Mouse (Mus musculus): ENCODE measurements around the gene Dync2li1. TPM values are rescaled to one million over a fixed set of nuclear protein-coding genes. Genes with fewer than 3 reads are reported as not detected.

The Dync2li1 gene
- polyA plus RNA-seq, 1 experiment from 2014 or later: 29.0 TPM

GRCm38 (mm10) chr17:84597859-84598258, 28.4 kb upstream of the Dync2li1 start:
- TF ChIP-seq EP300 (IDR thresholded peaks at IDR 0.05): no peak
- TF ChIP-seq CTCF (IDR thresholded peaks at IDR 0.05): 0 out of 2 replicates have a peak, but pooled peaks have one; percentile 7
- Histone ChIP-seq H3K4me2 (replicated peaks; ENCODE audit: low read depth, low read length) (no peak overlapping the region), H3K9me3 (ENCODE audit: low read length) (no peaks in the 10 kb centered on the region), H3K27ac (ENCODE audit: low read length) (no peak overlapping the region), H3K4me3 (ENCODE audit: low read depth, low read length) (no peak overlapping the region), H3K27me3 (replicated peaks; ENCODE audit: insufficient read depth, low read length) (no peaks in the 10 kb centered on the region), H3K4me1 (ENCODE audit: insufficient read depth, low read depth, low read length) (peaks cover 3% of the 10 kb centered on the region; the same call in 1 of the 2 replicates), H3K36me3 (ENCODE audit: insufficient read depth, low read length) (no peaks in the 10 kb centered on the region; the same call in 1 of the 2 replicates), H3K9ac (replicated peaks; ENCODE audit: low read depth) (no peak overlapping the region)
- no peak for DNase-seq (ENCODE audit: low spot score)
- 88% methylated on average over 12 of the region's 12 CpGs for WGBS
- ATAC-seq: no peak

GRCm38 (mm10) chr17:84598928-84599327, 27.4 kb upstream of the Dync2li1 start:
- Histone ChIP-seq H3K4me1 (ENCODE audit: insufficient read depth, low read depth, low read length) (peaks cover 9% of the 10 kb centered on the region; the same call in 1 of the 2 replicates), H3K9me3 (ENCODE audit: low read length) (no peaks in the 10 kb centered on the region), H3K9ac (replicated peaks; ENCODE audit: low read depth) (no peak overlapping the region), H3K27me3 (replicated peaks; ENCODE audit: insufficient read depth, low read length) (no peaks in the 10 kb centered on the region), H3K4me3 (ENCODE audit: low read depth, low read length) (no peak overlapping the region), H3K36me3 (ENCODE audit: insufficient read depth, low read length) (no peaks in the 10 kb centered on the region; the same call in 1 of the 2 replicates), H3K4me2 (replicated peaks; ENCODE audit: low read depth, low read length) (no peak overlapping the region), H3K27ac (ENCODE audit: low read length) (no peak overlapping the region)
- DNase-seq (ENCODE audit: low spot score): no peak
- TF ChIP-seq CTCF (IDR thresholded peaks at IDR 0.05) (no peak), EP300 (IDR thresholded peaks at IDR 0.05) (no peak)
- WGBS: 91% methylated on average over 7 of the region's 7 CpGs
- ATAC-seq: no peak

DNA sequence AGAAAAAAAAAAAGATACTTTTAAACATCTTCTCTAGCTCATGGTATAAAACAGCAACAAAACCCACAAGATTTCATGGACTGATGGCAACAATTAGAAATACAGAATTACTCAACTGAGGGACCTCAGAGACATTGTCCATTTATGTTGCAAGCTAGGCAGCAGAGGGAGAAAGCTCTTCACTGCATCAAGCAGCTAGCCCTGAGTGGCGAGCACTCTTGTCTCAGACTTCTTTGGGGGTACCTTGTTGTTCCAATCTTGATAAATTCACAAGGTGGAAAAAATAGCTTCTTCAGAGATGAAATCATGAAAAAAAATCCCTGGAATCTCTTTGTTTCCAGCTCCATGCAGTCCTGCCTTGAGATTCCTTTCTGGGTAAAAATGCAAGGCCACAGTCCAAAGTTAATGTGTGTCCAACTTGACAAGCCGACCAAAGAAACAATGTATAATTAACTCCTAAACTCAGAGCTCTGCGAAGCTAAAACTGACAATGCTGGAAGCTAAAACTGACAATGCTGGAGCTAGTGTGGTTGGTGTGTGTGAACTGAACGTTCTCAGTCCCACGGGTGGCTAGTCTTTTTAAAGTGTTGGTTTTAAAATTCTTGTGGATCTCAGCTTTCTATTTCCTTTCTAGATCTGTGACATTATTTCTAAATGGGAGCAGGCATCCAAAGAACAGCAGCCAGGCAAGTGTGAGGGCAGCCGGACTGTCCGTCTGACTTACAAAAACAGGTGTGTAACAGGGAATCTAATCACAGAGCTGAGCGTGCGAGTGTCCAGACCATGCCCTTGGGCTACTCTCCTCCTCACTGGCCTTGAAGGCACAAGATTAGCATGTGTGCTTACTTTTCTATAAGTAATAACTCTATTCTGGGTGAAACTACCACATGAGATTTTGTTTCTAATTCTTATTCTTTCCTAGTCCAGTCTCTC, 26.0 kb upstream of the Dync2li1 start:
- Histone ChIP-seq H3K4me1 (ENCODE audit: insufficient read depth, low read depth, low read length) (peaks cover 9% of the 10 kb centered on the region; the same call in 1 of the 2 replicates), H3K4me2 (replicated peaks; ENCODE audit: low read depth, low read length) (no peak overlapping the region), H3K36me3 (ENCODE audit: insufficient read depth, low read length) (no peaks in the 10 kb centered on the region; the same call in 1 of the 2 replicates), H3K9ac (replicated peaks; ENCODE audit: low read depth) (no peak overlapping the region), H3K27me3 (replicated peaks; ENCODE audit: insufficient read depth, low read length) (no peaks in the 10 kb centered on the region), H3K4me3 (ENCODE audit: low read depth, low read length) (no peak overlapping the region), H3K9me3 (ENCODE audit: low read length) (no peaks in the 10 kb centered on the region), H3K27ac (ENCODE audit: low read length) (no peak overlapping the region; the same call in 1 of the 2 replicates)
- no peak for TF ChIP-seq CTCF (IDR thresholded peaks at IDR 0.05)
- 0 out of 2 replicates have a peak, but pooled peaks have one; percentile 12 for TF ChIP-seq EP300 (IDR thresholded peaks at IDR 0.05)
- DNase-seq (ENCODE audit: low spot score) (peak; percentile 37), ATAC-seq (no peak)
- 70% methylated on average over 9 of the region's 9 CpGs for WGBS

GRCm38 (mm10) chr17:84601805-84602204, 24.5 kb upstream of the Dync2li1 start:
- DNase-seq (ENCODE audit: low spot score): no peak
- Histone ChIP-seq H3K36me3 (ENCODE audit: insufficient read depth, low read length) (peaks cover 2% of the 10 kb centered on the region), H3K27me3 (replicated peaks; ENCODE audit: insufficient read depth, low read length) (no peaks in the 10 kb centered on the region), H3K27ac (ENCODE audit: low read length) (no peak overlapping the region), H3K4me3 (ENCODE audit: low read depth, low read length) (no peak overlapping the region), H3K4me2 (replicated peaks; ENCODE audit: low read depth, low read length) (no peak overlapping the region), H3K9ac (replicated peaks; ENCODE audit: low read depth) (no peak overlapping the region), H3K9me3 (ENCODE audit: low read length) (no peaks in the 10 kb centered on the region), H3K4me1 (ENCODE audit: insufficient read depth, low read depth, low read length) (peaks cover 9% of the 10 kb centered on the region; the same call in 1 of the 2 replicates)
- ATAC-seq: no peak
- TF ChIP-seq EP300 (IDR thresholded peaks at IDR 0.05) (no peak), CTCF (IDR thresholded peaks at IDR 0.05) (no peak)
- WGBS: 90% methylated on average over 5 of the region's 5 CpGs

- Histone ChIP-seq H3K4me2 (replicated peaks; ENCODE audit: low read depth, low read length) (no peak overlapping the region), H3K27ac (ENCODE audit: low read length) (peak overlapping the region; percentile 75), H3K9ac (replicated peaks; ENCODE audit: low read depth) (no peak overlapping the region), H3K27me3 (replicated peaks; ENCODE audit: insufficient read depth, low read length) (no peaks in the 10 kb centered on the region), H3K36me3 (ENCODE audit: insufficient read depth, low read length) (peaks cover 7% of the 10 kb centered on the region), H3K4me1 (ENCODE audit: insufficient read depth, low read depth, low read length) (peaks cover 9% of the 10 kb centered on the region; the same call in 1 of the 2 replicates), H3K9me3 (ENCODE audit: low read length) (no peaks in the 10 kb centered on the region), H3K4me3 (ENCODE audit: low read depth, low read length) (no peak overlapping the region)
- ATAC-seq (peak; percentile 92), DNase-seq (ENCODE audit: low spot score) (peak; percentile 87)
- WGBS: 15% methylated on average over 9 of the region's 9 CpGs
- TF ChIP-seq CTCF (IDR thresholded peaks at IDR 0.05) (no peak), EP300 (IDR thresholded peaks at IDR 0.05) (peak; percentile 76)
Measured at GRCm38 (mm10) chr17:84603202-84603627, 23.1 kb upstream of the Dync2li1 start.

DNA sequence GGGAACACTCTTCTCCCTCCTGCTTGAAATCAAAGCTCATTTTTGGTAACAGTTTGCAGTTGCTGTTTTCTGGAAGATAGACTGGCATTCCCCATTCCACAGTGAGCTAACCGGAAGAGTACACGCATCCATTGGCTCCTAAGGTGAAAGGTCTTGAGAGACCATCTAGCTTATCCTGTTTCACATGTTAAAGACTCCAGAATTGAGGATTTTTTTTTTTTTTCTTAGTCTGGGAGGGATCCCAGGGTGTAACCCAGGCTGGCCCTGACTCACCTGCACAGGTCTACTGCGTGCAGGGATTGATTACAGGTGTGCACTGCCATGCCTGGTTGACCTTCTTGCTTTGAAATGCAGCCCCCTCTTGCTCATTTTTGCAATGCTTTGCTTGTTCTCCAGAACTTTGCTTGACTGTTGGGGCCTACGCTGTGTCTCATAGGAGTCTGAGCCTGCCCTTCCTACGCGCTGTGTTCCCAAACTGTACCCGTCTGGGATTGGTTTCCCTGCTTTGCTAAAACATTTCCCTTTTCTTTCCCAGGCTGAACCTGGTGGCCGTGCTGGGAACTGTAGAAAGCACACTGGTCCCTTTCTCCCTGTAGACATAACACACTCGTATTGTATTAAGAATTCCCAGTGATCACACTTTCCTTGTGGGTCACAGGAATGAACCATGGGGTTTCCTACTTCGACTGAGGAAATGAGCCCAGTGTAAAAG, 22.4 kb upstream of the Dync2li1 start:
- DNase-seq (ENCODE audit: low spot score) (no peak), ATAC-seq (no peak)
- no peak overlapping the region for H3K4me3 ChIP-seq (ENCODE audit: low read depth, low read length)
- no peaks in the 10 kb centered on the region for H3K9me3 ChIP-seq (ENCODE audit: low read length)
- H3K36me3 ChIP-seq (ENCODE audit: insufficient read depth, low read length): peaks cover 7% of the 10 kb centered on the region; the same call in 1 of the 2 replicates
- H3K27ac ChIP-seq (ENCODE audit: low read length): peak overlapping the region; percentile 75
- no peaks in the 10 kb centered on the region for H3K27me3 ChIP-seq (replicated peaks; ENCODE audit: insufficient read depth, low read length)
- H3K9ac ChIP-seq (replicated peaks; ENCODE audit: low read depth): no peak overlapping the region
- no peak for TF ChIP-seq CTCF (IDR thresholded peaks at IDR 0.05)
- no peak for TF ChIP-seq EP300 (IDR thresholded peaks at IDR 0.05)
- H3K4me1 ChIP-seq (ENCODE audit: insufficient read depth, low read depth, low read length): peaks cover 9% of the 10 kb centered on the region; the same call in 1 of the 2 replicates
- WGBS: 82% methylated on average over 10 of the region's 10 CpGs
- H3K4me2 ChIP-seq (replicated peaks; ENCODE audit: low read depth, low read length): no peak overlapping the region

Measured in lung, postnatal 0 days (tissue).